Mouse (Mus musculus) layer of hippocampus, postnatal 25 days (tissue): ENCODE measurements at regions not wholly inside any gene's neighbourhood (a gene's known extent, or its start where the extent isn't known, plus 50 kb on each side); places are given as distances from the start of the nearest gene placed in this dataset.
A peak's percentile ranks its signal among the peaks of the same experiment; 100 is the strongest.

Experiments
- DNase-seq, 2 experiments: peaks; one replicate each; pipeline ENCODE4 v3.0.0; 2022; ENCODE audit warnings: mixed read lengths in 2 of 2, low spot score in 1 of 2; ENCODE audit errors: extremely low spot score in 1 of 2

DNA sequence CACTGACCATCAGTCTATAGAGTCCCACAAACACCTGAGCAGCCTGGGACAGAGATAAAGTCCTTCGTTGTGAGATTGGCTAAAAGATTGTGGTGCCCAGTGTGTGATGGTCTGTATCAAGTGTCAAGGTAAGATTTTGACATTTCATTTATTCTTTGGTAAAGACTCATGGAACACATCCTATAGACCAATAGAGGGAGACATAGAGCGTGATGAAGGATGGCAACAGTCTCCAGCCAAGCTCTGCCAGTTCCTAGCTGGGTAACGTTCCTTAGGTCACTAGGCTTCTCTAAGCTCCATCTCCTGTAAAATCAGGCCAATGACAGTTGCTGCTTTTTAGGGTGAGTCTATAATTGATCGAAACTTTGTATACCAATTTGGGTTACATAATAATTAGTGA, 526.0 kb downstream of the Grin2a start:
- DNase-seq = no peak

DNA sequence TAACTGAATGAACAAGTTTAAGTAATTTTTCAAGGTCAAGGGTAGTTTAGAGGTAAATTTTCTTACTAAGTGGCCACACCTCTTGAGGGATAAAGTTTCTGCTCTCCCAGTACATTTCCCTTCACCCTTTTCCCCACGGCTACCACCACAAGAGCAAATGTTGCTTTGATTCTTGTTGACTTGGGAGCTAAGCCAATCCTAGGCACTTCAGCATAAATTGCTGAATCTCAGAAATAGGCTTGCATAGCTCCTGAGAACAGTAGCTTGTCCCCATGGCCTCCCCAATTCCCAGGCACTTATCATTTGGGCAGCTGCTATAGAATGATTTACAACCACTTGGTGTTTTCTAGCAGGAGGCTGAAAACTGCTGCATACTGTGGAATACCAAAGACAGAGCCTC, 510.1 kb downstream of the Grin2a start:
- DNase-seq = no peak

DNA sequence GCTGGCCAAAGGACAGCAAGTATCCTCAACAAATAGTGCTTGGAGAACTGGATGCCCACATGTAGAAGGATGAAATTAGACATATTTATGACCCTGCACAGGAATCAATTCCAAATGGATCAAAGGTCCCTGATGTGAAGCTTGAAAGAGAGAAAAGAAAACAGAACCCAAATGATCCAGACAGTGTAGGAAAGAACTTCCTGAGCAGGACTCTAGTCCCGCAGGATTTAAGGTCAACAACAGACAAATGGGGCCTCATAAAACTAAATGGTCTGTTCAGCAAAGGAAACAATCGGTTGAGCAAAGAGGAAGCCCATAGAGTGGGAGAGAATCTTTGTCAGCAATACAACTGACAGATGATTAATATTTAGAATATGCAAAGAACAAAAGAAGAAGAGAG, 497.1 kb downstream of the Grin2a start:
- DNase-seq = no peak

DNA sequence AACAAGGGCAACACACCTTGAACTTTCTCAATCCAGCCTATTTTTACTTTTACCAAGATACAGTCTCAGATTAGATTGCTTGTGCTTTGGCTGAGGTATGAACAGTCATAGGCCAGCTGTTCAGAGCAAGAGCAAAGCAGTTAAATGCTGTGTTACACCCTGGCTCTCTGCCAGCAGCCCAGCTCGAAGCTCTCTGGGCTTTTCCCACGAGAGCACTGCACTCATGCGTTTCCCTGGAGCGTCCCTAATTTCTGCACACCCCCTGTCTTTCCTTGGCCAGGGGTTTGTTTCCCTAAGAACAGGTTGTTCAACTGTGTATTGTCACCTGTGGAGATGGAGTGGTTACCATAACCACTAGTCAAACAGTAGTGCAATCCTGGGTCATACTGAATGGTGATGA, 493.6 kb downstream of the Grin2a start:
- DNase-seq = peak in 1 of 2 experiments; percentile 27

DNA sequence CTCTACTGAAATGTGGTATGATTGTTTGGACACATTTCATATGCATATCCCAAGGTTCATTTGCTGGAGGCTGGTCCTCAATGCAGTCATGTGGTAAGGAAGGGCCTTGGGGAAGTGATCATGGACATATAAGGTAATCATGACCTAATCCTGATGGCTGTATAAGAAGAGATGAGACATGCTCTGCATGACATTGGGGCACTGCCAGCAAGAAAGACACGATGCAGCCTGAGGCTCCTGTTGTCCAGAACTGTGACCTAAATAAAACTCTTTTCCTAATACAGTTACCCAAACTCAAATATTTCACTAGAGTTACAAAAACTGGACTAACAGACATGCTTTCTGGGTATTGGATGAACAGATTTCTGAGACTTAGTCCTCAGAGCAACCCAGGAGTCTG, 485.7 kb downstream of the Grin2a start:
- DNase-seq = no peak

DNA sequence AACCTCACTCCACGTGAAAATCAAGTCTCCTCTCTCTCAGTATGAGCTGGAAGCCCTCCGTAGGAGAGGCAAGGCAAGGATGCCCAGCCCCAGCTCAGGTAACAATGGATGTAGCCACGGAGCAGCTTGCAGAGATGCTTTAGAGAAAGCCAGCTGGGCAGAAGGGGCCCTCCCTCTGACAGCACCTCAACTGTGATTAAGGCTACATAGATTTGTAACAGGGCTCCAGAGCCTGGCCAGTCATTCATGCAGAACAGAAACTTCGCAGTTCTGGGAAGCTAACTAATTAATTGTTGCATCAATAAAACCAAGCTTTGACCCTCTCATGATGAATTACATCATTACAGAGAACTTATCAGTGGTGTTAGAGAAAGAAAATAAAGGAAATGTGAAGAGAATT, 480.8 kb downstream of the Grin2a start:
- DNase-seq = no peak
